Mouse (Mus musculus) limb, embryonic 14.5 days (tissue): ENCODE measurements at regions not wholly inside any gene's neighbourhood (a gene's known extent, or its start where the extent isn't known, plus 50 kb on each side); places are given as distances from the start of the nearest gene placed in this dataset.
"Not testable (repeated sequence)": the region's sequence is repeated elsewhere in the genome, so short reads cannot be mapped to it uniquely, and the experiment has no call there.

ENCODE experiments used
- ATAC-seq: fragments of 200-750 bp; cut with Nextera tagmentation; 2 replicates; pipeline ENCODE4 v1.8.0; 2017; ENCODE audit warnings: low read depth, moderate number of reproducible peaks, moderate TSS enrichment; ENCODE audit not compliant: low FRiP score
- DNase-seq: peaks from one replicate; pipeline ENCODE4 v3.0.0-alpha.2; 2015; ENCODE audit warnings: low spot score
- H3K27ac ChIP-seq: fragments of 300-500 bp; sonication (generic); replicated peaks from 2 replicates; pipeline ENCODE4 v1.5.1; 2014; ENCODE audit warnings: low read depth, mild to moderate bottlenecking, low read length, moderate library complexity, mixed read lengths
- H3K27me3 ChIP-seq: fragments of 300-500 bp; sonication (generic); 2 replicates; pipeline ENCODE4 v1.6.1; 2014; ENCODE audit warnings: low read length, mixed read lengths; ENCODE audit not compliant: control insufficient read depth, insufficient read depth
- H3K36me3 ChIP-seq: fragments of 300-500 bp; sonication (generic); 2 replicates; pipeline ENCODE4 v1.6.1; 2014; ENCODE audit warnings: mild to moderate bottlenecking, low read length, moderate library complexity, mixed read lengths; ENCODE audit not compliant: control insufficient read depth, insufficient read depth
- H3K4me1 ChIP-seq: fragments of 300-500 bp; sonication (generic); 2 replicates; pipeline ENCODE4 v1.6.1; 2014; ENCODE audit warnings: antibody characterized with exemption, low read length, mixed read lengths; ENCODE audit not compliant: control insufficient read depth, insufficient read depth
- H3K4me2 ChIP-seq: fragments of 300-500 bp; sonication (generic); replicated peaks from 2 replicates; pipeline ENCODE4 v1.6.1; 2014; ENCODE audit warnings: low read depth, mild to moderate bottlenecking, low read length, moderate library complexity; ENCODE audit not compliant: severe bottlenecking
- H3K4me3 ChIP-seq: fragments of 300-500 bp; sonication (generic); replicated peaks from 2 replicates; pipeline ENCODE4 v1.5.1; 2014; ENCODE audit warnings: low read length
- H3K9ac ChIP-seq: fragments of 300-500 bp; sonication (generic); 2 replicates; pipeline ENCODE4 v1.6.1; 2014; ENCODE audit warnings: mild to moderate bottlenecking, low read depth, low read length, moderate library complexity; ENCODE audit not compliant: severe bottlenecking
- H3K9me3 ChIP-seq: fragments of 300-500 bp; sonication (generic); 2 replicates; pipeline ENCODE4 v1.6.1; 2016; ENCODE audit warnings: low read length; ENCODE audit not compliant: control insufficient read depth
- POLR2A ChIP-seq: fragments of 200-500 bp; IDR thresholded peaks from 2 replicates; pipeline ENCODE4 v1.8.0; 2012; ENCODE audit warnings: inconsistent platforms, mild to moderate bottlenecking, moderate library complexity, borderline replicate concordance; ENCODE audit not compliant: insufficient read depth, insufficient read length; ENCODE audit errors: extremely low read depth
- WGBS: fragments of 180-500 bp; shearing (Covaris S2); extraction: QIAGEN DNeasy Blood & Tissue Kit; methylation state at CpG from one replicate; pipeline ENCODE4 v1.1.7; 2014; 5-methylcytosine and 5-hydroxymethylcytosine counted together

DNA sequence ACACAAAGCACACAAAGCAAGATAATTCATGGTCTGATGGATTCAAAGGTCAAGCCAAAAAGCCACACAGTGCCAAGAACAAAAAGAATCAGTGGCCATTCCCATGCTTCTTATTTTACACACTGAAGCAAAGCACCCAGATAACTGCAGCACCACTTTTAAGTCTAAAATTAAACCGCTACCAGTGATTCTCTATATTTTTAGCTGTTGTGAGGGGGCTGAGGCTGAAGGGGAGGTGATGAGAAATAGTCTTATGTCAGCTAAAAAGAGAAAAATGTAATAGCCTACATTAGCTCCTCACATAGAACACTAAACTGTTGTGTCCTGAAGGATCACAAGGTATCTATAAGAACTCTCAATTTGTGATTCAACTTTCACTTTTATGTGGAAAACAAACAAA lies 382.5 kb downstream of the Arl6ip6 start:
- no peaks in the 10 kb centered on the region for H3K9me3 ChIP-seq
- H3K4me2 ChIP-seq, result no peak overlapping the region
- WGBS, result 76% methylated on average over 1 of the region's 1 CpGs
- no peak for DNase-seq
- no peak overlapping the region for H3K27ac ChIP-seq
- TF ChIP-seq POLR2A, result no peak
- no peaks in the 10 kb centered on the region for H3K27me3 ChIP-seq
- no peak for ATAC-seq
- no peaks in the 10 kb centered on the region for H3K36me3 ChIP-seq
- no peak overlapping the region for H3K9ac ChIP-seq
- H3K4me3 ChIP-seq, result no peak overlapping the region
- H3K4me1 ChIP-seq, result no peaks in the 10 kb centered on the region

DNA sequence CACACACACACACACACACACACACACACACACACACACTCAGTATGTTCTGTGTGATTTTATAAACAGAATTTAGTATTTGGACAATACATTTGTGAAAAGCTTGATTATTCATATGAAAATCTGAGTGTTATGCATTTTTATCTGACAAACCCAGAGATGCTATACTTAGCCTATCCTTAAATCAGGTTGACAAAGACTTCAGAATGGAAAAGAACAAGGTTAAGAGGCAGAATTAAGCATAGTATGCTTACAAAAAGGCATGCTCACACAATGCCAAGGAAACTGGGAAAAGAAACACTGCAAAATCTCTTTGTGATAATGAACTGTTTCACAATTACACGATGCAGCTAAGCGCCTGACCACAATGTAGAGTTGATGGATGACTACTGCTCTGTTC lies 414.3 kb downstream of the Arl6ip6 start:
- ATAC-seq (no peak), DNase-seq (no peak)
- Histone ChIP-seq H3K4me3 (no peak overlapping the region), H3K27me3 (no peaks in the 10 kb centered on the region), H3K9me3 (no peaks in the 10 kb centered on the region), H3K27ac (no peak overlapping the region), H3K4me1 (no peaks in the 10 kb centered on the region), H3K36me3 (no peaks in the 10 kb centered on the region), H3K9ac (no peak overlapping the region), H3K4me2 (no peak overlapping the region)
- 88% methylated on average over 2 of the region's 2 CpGs for WGBS
- TF ChIP-seq POLR2A, result no peak

GRCm38 (mm10) chr2:53619681-53620080 lies 428.2 kb downstream of the Arl6ip6 start:
- Histone ChIP-seq H3K4me3 (no peak overlapping the region), H3K27me3 (no peaks in the 10 kb centered on the region), H3K36me3 (no peaks in the 10 kb centered on the region), H3K9ac (no peak overlapping the region), H3K9me3 (no peaks in the 10 kb centered on the region), H3K4me1 (no peaks in the 10 kb centered on the region), H3K27ac (no peak overlapping the region), H3K4me2 (no peak overlapping the region)
- ATAC-seq (no peak), DNase-seq (no peak)
- TF ChIP-seq POLR2A, result no peak
- WGBS, result 87% methylated on average over 3 of the region's 3 CpGs

- WGBS, result 55% methylated on average over 19 of the region's 19 CpGs
- not testable (repeated sequence) for H3K4me2 ChIP-seq, H3K4me3 ChIP-seq, H3K36me3 ChIP-seq, H3K9me3 ChIP-seq, H3K27ac ChIP-seq, DNase-seq, H3K4me1 ChIP-seq, H3K27me3 ChIP-seq, H3K9ac ChIP-seq, ATAC-seq
These were observed 441.4 kb downstream of the Arl6ip6 start for GRCm38 (mm10) chr2:53632816-53633474.

- no peaks in the 10 kb centered on the region for H3K36me3 ChIP-seq
- DNase-seq, result no peak
- 71% methylated on average over 6 of the region's 6 CpGs for WGBS
- H3K4me2 ChIP-seq, result no peak overlapping the region
- H3K9me3 ChIP-seq, result no peaks in the 10 kb centered on the region
- no peak overlapping the region for H3K4me3 ChIP-seq
- H3K27me3 ChIP-seq, result no peaks in the 10 kb centered on the region
- no peak overlapping the region for H3K27ac ChIP-seq
- no peak for TF ChIP-seq POLR2A
- H3K4me1 ChIP-seq, result no peaks in the 10 kb centered on the region
- no peak overlapping the region for H3K9ac ChIP-seq
- no peak for ATAC-seq
These were observed 416.6 kb downstream of the Rprm start for GRCm38 (mm10) chr2:53668599-53669372.
